Mouse (Mus musculus): ENCODE measurements around the gene Dgcr6. TPM values are rescaled to one million over a fixed set of nuclear protein-coding genes. Genes with fewer than 3 reads are reported as not detected.

Gene Dgcr6
- polyA plus RNA-seq (2012; fragmentation: generic; extraction: Trizol): 100 to 1,000 TPM; 113 to 200 TPM

GRCm38 (mm10) chr16:18052731-18053202 lies at the start of gene Dgcr6:
Gene Dgcr6 (plus strand): TSS chr16:18052860.

Other genes with a start within 250 kb of the Dgcr6 start
- gene B830017H08Rik, start 219.7 kb upstream of the Dgcr6 start, polyA plus RNA-seq (2012; fragmentation: generic; extraction: Trizol): under 1 TPM in 1 of 2 experiments, not detected in 1; 0.46 TPM
- 1 to 10 TPM in 1 of 2 experiments, under 1 TPM in 1; 0.37 to 5.4 TPM for gene Car15, start 214.5 kb upstream of the Dgcr6 start, polyA plus RNA-seq (2012; fragmentation: generic; extraction: Trizol)
- under 1 TPM; 0.01 to 0.39 TPM for gene Gm20518, start 161.2 kb upstream of the Dgcr6 start, polyA plus RNA-seq (2012; fragmentation: generic; extraction: Trizol)
- gene Tssk1, start 158.6 kb upstream of the Dgcr6 start, polyA plus RNA-seq (2012; fragmentation: generic; extraction: Trizol): under 1 TPM; 0.02 to 0.19 TPM
- 10 to 100 TPM; 25.5 to 64.3 TPM for gene Dgcr2, start 154.3 kb upstream of the Dgcr6 start, polyA plus RNA-seq (2012; fragmentation: generic; extraction: Trizol)
- under 1 TPM; 0.04 to 0.14 TPM for gene Tssk2, start 154.2 kb upstream of the Dgcr6 start, polyA plus RNA-seq (2012; fragmentation: generic; extraction: Trizol)
- 10 to 100 TPM; 17.5 to 30.4 TPM for gene Ess2, start 141.5 kb upstream of the Dgcr6 start, polyA plus RNA-seq (2012; fragmentation: generic; extraction: Trizol)
- not detected for gene Gsc2, start 137.8 kb upstream of the Dgcr6 start, polyA plus RNA-seq (2012; fragmentation: generic; extraction: Trizol)
- 100 to 1,000 TPM; 104 to 113 TPM for gene Slc25a1, start 124.6 kb upstream of the Dgcr6 start, polyA plus RNA-seq (2012; fragmentation: generic; extraction: Trizol)
- gene Vpreb2, start 72.4 kb upstream of the Dgcr6 start, polyA plus RNA-seq (2012; fragmentation: generic; extraction: Trizol): not detected
- gene Prodh, start 37.3 kb downstream of the Dgcr6 start, polyA plus RNA-seq (2012; fragmentation: generic; extraction: Trizol): under 1 TPM; 0.02 to 0.28 TPM
- 1 to 10 TPM in 1 of 2 experiments, under 1 TPM in 1; 0.29 to 1.5 TPM for gene Rtn4r, start 74.8 kb downstream of the Dgcr6 start, polyA plus RNA-seq (2012; fragmentation: generic; extraction: Trizol)
- gene Ccdc188, start 165.0 kb downstream of the Dgcr6 start, polyA plus RNA-seq (2012; fragmentation: generic; extraction: Trizol): under 1 TPM in 1 of 2 experiments, not detected in 1; 0.07 TPM
- 10 to 100 TPM; 15.9 to 32.4 TPM for gene Zdhhc8, start 182.3 kb downstream of the Dgcr6 start, polyA plus RNA-seq (2012; fragmentation: generic; extraction: Trizol)
- 10 to 100 TPM; 53.6 to 67.5 TPM for gene Trmt2a, start 195.8 kb downstream of the Dgcr6 start, polyA plus RNA-seq (2012; fragmentation: generic; extraction: Trizol)
- gene Ranbp1, start 195.9 kb downstream of the Dgcr6 start, polyA plus RNA-seq (2012; fragmentation: generic; extraction: Trizol): 100 to 1,000 TPM; 119 to 125 TPM
- under 1 TPM in 1 of 2 experiments, not detected in 1; 0.20 TPM for gene Gm49776, start 205.5 kb downstream of the Dgcr6 start, polyA plus RNA-seq (2012; fragmentation: generic; extraction: Trizol)
- 10 to 100 TPM in 1 of 2 experiments, 1 to 10 TPM in 1; 2.8 to 17.0 TPM for gene Dgcr8, start 236.4 kb downstream of the Dgcr6 start, polyA plus RNA-seq (2012; fragmentation: generic; extraction: Trizol)

Data from C3H10T1/2 (cell line).